Mouse (Mus musculus) kidney, postnatal 10 days (tissue): ENCODE measurements around the gene Olfr1131.
"Not testable (repeated sequence)": the region's sequence is repeated elsewhere in the genome, so short reads cannot be mapped to it uniquely, and the experiment has no call there.

ENCODE experiments used
- DNase-seq: peaks from one replicate; pipeline ENCODE4 v3.0.0; 2021; ENCODE audit warnings: mixed read lengths

The Olfr1131 gene

GRCm38 (mm10) chr2:87626804-87627203 lies at the start of gene Olfr1131:
Olfr1131 (plus strand) TSS chr2:87627104.
- DNase-seq, result no peak

GRCm38 (mm10) chr2:87605912-87606311 lies 21.0 kb upstream of the Olfr1131 start, which contains the start of gene Olfr1130:
Olfr1130 (plus strand) TSS chr2:87606212.
- DNase-seq, result not testable (repeated sequence)

DNA sequence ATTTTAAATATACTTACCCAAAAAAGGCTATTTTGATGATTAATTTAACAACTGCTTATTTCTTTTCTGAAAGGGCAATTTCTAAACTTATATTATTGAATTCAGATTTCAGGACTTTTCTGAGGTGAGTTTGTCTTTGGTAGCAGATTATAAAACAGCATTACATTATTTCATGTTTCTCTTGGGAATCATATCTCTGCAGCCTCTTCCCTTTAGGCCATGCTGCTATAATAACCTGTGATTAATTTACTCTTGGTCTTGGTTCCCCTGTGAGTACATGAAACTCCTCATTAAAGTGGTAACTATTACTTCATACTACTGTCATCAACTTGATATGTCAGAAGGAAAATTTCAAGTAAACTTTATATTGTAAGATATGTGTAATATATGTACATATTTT lies 10.5 kb downstream of the Olfr1131 start, which contains the start of gene Olfr1132:
Gene Olfr1132 (minus strand): TSS at position 101 of the 400 bp plus-strand sequence.
- no peak for DNase-seq

DNA sequence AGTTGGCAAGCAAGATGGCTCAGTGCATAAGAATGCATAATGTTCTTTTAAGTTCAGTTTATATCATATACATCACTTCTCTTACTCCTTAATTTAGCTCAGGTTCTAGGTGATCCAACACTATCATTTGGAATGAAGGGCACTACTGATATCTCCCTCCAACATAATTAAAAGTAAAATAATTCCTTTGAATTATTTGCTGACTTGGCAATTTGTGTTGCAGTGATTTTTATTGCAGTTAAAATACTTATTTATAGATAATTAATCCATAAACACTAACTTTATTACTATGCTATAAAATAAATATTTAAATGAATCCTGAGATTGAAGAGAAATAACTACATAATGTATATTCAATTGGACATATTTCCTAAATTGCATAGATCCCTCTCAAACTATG lies 15.5 kb downstream of the Olfr1131 start:
- DNase-seq, result no peak

- no peak for DNase-seq
Observed at GRCm38 (mm10) chr2:87647274-87647673, 20.4 kb downstream of the Olfr1131 start, which contains the start of gene Olfr1133. Olfr1133 (minus strand) TSS chr2:87647374.

DNA sequence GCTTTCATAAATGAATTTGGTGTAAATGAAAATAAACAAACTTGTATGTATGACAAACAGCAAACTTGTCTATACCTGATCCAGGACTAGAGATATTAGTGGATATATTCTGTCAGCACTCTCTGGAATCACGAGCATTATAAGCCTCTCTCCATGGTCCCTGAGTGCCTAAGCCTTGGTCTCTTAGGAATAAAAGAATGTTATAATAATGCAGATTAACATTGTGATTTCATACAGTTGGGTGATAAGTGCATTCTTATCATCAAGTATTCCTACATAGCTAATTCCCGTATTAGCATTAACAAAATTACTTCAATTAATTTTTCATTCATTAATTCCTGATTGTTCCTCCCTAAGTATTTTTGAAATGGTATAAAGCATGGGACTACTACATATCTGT lies 31.5 kb downstream of the Olfr1131 start, which contains the start of gene Olfr1134:
Gene Olfr1134 (minus strand): TSS at position 101 of the 400 bp plus-strand sequence.
- no peak for DNase-seq

GRCm38 (mm10) chr2:87673564-87673963 lies 46.7 kb downstream of the Olfr1131 start, which contains the start of gene Olfr1135:
Olfr1135 (minus strand) TSS chr2:87673664.
- DNase-seq, result no peak
